Mouse (Mus musculus): ENCODE measurements around the gene Eml1. TPM values are rescaled to one million over a fixed set of nuclear protein-coding genes. Genes with fewer than 3 reads are reported as not detected.

Gene Eml1
- polyA plus RNA-seq (2017; shearing (Covaris generic)), result 0.87 TPM

DNA sequence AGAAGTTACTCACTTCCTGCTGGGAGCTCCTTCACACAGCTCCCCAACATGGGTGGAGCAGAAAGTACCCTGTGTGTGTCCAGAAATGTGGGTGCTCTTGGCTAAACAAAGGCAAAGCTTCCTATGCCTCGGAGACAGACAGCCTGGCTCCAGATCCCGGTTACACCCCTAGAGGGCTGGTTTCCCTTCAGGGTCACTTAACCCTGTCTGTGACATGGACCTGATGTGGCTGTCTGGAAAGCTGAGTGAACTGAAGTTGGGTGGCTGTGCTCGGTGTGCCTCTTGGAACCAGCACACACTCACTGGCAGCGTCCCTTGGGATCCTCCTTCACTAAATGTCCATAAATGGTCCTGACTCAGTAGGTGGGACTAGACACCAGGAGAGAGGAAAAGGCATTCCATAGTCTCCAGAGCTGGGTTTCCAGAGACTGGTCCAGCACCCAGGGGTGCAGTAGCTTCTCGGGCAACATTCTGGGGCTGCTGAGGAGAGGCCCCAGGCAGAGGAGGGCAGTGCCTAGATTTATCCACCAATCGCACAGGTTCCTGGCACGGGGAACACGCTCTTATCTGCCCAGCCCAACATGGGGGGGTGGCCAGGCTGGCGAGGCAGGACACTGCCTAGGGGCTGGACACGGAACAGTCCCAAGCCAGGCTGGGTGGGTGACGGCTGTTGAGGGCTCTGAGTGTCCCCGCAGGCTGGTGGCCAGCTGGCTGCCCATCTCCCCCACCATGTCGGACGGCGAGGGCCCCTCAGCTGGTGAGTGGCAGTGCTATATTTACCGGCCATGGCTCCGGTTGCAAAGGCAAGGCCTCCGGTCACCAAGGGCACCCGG lies at the start of gene Eml1:
Gene Eml1, plus strand, starts transcription at position 362 of the 833 bp plus-strand sequence.

DNA sequence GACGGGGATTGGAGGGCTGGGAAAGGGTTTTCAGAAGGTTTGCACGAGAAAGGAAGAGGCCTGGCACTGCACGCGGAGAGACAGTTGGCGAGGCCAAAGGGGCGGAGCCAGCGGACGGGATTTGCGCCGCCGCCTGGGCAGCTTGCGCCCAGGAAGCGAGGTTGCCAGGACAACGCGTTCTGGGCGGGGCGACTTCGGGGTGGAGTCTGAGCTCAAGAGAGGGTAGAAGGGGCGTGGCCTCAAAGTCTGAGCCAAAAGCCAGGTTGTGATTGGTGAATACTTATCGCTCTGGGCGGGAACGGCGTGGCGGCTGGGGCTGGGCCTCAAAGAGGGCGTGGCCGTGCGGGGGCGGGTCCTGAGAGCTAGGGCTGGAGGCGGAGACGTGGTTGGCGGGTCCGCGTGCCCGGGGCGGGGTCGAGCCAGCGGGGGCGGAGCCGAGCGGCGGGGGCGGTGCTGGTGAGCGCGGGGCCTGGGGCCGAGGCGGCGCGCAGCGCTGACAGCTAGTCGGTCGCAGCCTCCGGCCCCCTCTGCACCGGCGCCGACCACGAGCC lies 36.8 kb upstream of the Eml1 start, which contains the start of gene Cyp46a1:
Gene Cyp46a1, plus strand, starts transcription at position 487 of the 551 bp plus-strand sequence.

DNA sequence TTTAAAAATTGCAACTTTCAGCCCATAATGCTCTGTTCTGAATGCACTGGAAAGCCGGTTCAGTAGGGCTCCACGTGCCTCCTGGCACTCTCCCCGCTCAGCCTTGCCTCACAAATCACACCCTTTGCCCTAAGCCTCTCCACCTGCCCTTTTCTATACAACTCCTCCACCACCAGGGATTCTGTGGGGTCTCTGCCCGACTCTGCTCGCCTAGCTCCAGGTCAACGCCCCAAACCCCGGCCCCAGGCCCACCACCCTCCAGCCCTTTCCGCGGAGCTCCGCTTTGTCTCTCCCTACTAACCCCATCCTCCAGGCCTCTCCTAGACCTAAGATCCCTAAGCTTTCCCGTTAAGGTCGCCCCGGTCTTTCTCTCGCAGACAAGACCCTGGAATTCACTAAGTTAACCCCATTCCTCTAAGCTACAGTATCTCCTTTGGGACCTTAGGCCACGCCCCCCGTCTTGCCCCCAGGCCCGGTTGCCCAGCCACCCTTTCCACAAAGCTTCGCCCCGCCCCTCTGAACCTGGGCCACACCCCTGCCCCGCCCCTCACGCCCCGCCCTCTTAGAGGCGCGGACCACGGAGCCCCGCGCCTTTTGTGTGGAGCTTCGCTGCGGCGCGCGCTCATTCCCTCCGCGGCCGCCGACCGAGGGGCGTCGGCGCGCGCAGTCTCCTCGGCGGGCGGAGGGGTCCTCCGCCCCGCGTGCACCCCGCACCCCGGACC lies 183.5 kb downstream of the Eml1 start, which contains the start of gene Evl:
Gene Evl, plus strand, starts transcription at position 601 of the 722 bp plus-strand sequence.

Other genes with a start within 250 kb of the Eml1 start
- gene Setd3, start 191.6 kb upstream of the Eml1 start, polyA plus RNA-seq (2017; shearing (Covaris generic)), result 47.5 TPM
- 3.5 TPM for gene Ccnk, start 191.4 kb upstream of the Eml1 start, polyA plus RNA-seq (2017; shearing (Covaris generic))
- gene Ccdc85c, start 95.5 kb upstream of the Eml1 start, polyA plus RNA-seq (2017; shearing (Covaris generic)), result not detected
- not detected for gene Hhipl1, start 64.7 kb upstream of the Eml1 start, polyA plus RNA-seq (2017; shearing (Covaris generic))
- not detected for gene Cyp46a1, start 36.6 kb upstream of the Eml1 start, polyA plus RNA-seq (2017; shearing (Covaris generic))
- 573 TPM for gene Evl, start 183.8 kb downstream of the Eml1 start, polyA plus RNA-seq (2017; shearing (Covaris generic))

Measured in inflammation-experienced regulatory T-cells, adult 16 weeks (primary cell).